Mouse (Mus musculus) layer of hippocampus, adult 8-10 months (tissue): ENCODE measurements around the gene Vmn2r51. TPM values are rescaled to one million over a fixed set of nuclear protein-coding genes. Genes with fewer than 3 reads are reported as not detected.
"Not testable (repeated sequence)": the region's sequence is repeated elsewhere in the genome, so short reads cannot be mapped to it uniquely, and the experiment has no call there.

Experiments
- DNase-seq, 2 experiments: peaks; one replicate each; pipeline ENCODE4 v3.0.0; 2022; ENCODE audit warnings: low spot score in 2 of 2
- total RNA-seq, 4 experiments: library from RNA; stranded (reverse); gene quantifications; 2 replicates each; pipeline ENCODE4 v1.2.4; 2022

Vmn2r51 gene
- not detected for total RNA-seq

GRCm38 (mm10) chr7:10105641-10106040 is at the start of gene Vmn2r51:
Vmn2r51 (minus strand) TSS chr7:10105741.
- not testable (repeated sequence) for DNase-seq

GRCm38 (mm10) chr7:10053196-10053595 is 52.3 kb downstream of the Vmn2r51 start, which contains the start of gene Vmn2r50:
Vmn2r50 (minus strand) TSS chr7:10053296.
- not testable (repeated sequence) for DNase-seq

Other genes starting within 250 kb of the Vmn2r51 start
- not detected for gene Vmn2r48, start 152.2 kb downstream of the Vmn2r51 start, total RNA-seq
- gene Vmn2r49, start 113.5 kb downstream of the Vmn2r51 start, total RNA-seq, result not detected
- gene Vmn2r50, start 52.4 kb downstream of the Vmn2r51 start, total RNA-seq, result not detected
- not detected for gene Vmn2r52, start 70.8 kb upstream of the Vmn2r51 start, total RNA-seq
- not detected for gene Vmn1r66, start 172.3 kb upstream of the Vmn2r51 start, total RNA-seq